Mouse (Mus musculus) CH12.LX (cell line): ENCODE measurements at regions not wholly inside any gene's neighbourhood (a gene's known extent, or its start where the extent isn't known, plus 50 kb on each side); places are given as distances from the start of the nearest gene placed in this dataset.

Experiments used
- DNase-seq: peaks from one replicate; pipeline ENCODE4 v3.0.0-alpha.2; 2013; ENCODE audit errors: extremely low read depth
- H3K27ac ChIP-seq: 2 replicates; pipeline ENCODE4 v1.5.1; 2012; ENCODE audit warnings: low read depth, mild to moderate bottlenecking, control low read depth, moderate library complexity; ENCODE audit not compliant: insufficient read depth
- H3K27me3 ChIP-seq: replicated peaks from 2 replicates; pipeline ENCODE3; 2012; ENCODE audit warnings: inconsistent platforms
- H3K36me3 ChIP-seq, 2 experiments: replicated peaks in 1 of 2; 2 replicates each; pipeline versions ENCODE3 to v1.6.1; 2012; ENCODE audit warnings: inconsistent platforms in 1 of 2, low read length in 1 of 2, mild to moderate bottlenecking in 1 of 2, mixed read lengths in 1 of 2, moderate library complexity in 1 of 2; ENCODE audit not compliant: control insufficient read depth in 1 of 2, insufficient read depth in 1 of 2
- H3K4me1 ChIP-seq, 2 experiments: 2 replicates each; pipeline ENCODE4 v1.6.1; 2012; ENCODE audit warnings: inconsistent platforms in 1 of 2, moderate library complexity in 1 of 2; ENCODE audit not compliant: insufficient read depth in 2 of 2, control insufficient read depth in 1 of 2
- H3K4me2 ChIP-seq: 2 replicates; pipeline ENCODE4 v1.6.1; 2012; ENCODE audit warnings: low read depth, mild to moderate bottlenecking, control low read depth; ENCODE audit not compliant: poor library complexity, insufficient read depth, severe bottlenecking
- H3K4me3 ChIP-seq, 3 experiments: fragments of 150-350 bp in 1 of 3; sonication (generic) in 1 of 3; replicated peaks in 1 of 3; 2 replicates each; pipeline versions ENCODE3 to v1.5.1; 2011 to 2012; ENCODE audit warnings: low read depth in 2 of 3, low read length in 2 of 3, mild to moderate bottlenecking in 2 of 3, moderate library complexity in 2 of 3, control low read depth in 1 of 3, improper control_type of control experiment in 1 of 3, inconsistent platforms in 1 of 3, mixed read lengths in 1 of 3; ENCODE audit not compliant: poor library complexity in 1 of 3
- H3K79me2 ChIP-seq: replicated peaks from 2 replicates; pipeline ENCODE4 v1.6.1; 2012; ENCODE audit warnings: mild to moderate bottlenecking, moderate library complexity; ENCODE audit not compliant: control insufficient read depth, poor library complexity, insufficient read depth, severe bottlenecking; ENCODE audit errors: extremely low read depth
- H3K9ac ChIP-seq: 2 replicates; pipeline ENCODE4 v1.6.1; 2012; ENCODE audit warnings: low read depth, mild to moderate bottlenecking, control low read depth, moderate library complexity; ENCODE audit not compliant: insufficient read depth
- H3K9me3 ChIP-seq: replicated peaks from 2 replicates; pipeline ENCODE3; 2012; ENCODE audit warnings: low read length, inconsistent platforms, mixed read lengths
- BHLHE40 ChIP-seq: IDR thresholded peaks from 2 replicates; pipeline ENCODE4 v1.6.1; 2011; ENCODE audit warnings: mild to moderate bottlenecking, low read depth, low read length, improper control_type of control experiment
- CHD1 ChIP-seq: IDR thresholded peaks from 2 replicates; pipeline ENCODE4 v1.6.1; 2012; ENCODE audit warnings: low read depth, low read length, improper control_type of control experiment, inconsistent platforms
- CHD2 ChIP-seq: IDR thresholded peaks from 2 replicates; pipeline ENCODE4 v1.6.1; 2011; ENCODE audit warnings: low read length, improper control_type of control experiment
- CTCF ChIP-seq, 2 experiments: IDR thresholded peaks in 1 of 2; conservative IDR thresholded peaks in 1 of 2; 2 replicates each; pipeline ENCODE4 v1.5.1; 2011 to 2012; ENCODE audit warnings: low read depth in 2 of 2, low read length in 2 of 2, improper control_type of control experiment in 1 of 2, inconsistent platforms in 1 of 2, mild to moderate bottlenecking in 1 of 2, moderate library complexity in 1 of 2
- ELF1 ChIP-seq: IDR thresholded peaks from 2 replicates; pipeline ENCODE4 v1.6.1; 2014; ENCODE audit warnings: low read depth, mild to moderate bottlenecking, inconsistent platforms, low read length, improper control_type of control experiment
- GABPA ChIP-seq: IDR thresholded peaks from 2 replicates; pipeline ENCODE4 v1.6.1; 2012; ENCODE audit warnings: low read depth, low read length, improper control_type of control experiment, inconsistent platforms; ENCODE audit not compliant: insufficient replicate concordance
- KAT2A ChIP-seq: IDR thresholded peaks from 2 replicates; pipeline ENCODE4 v1.6.1; 2012; ENCODE audit warnings: low read length, improper control_type of control experiment, inconsistent platforms; ENCODE audit not compliant: insufficient replicate concordance
- MAFK ChIP-seq: IDR thresholded peaks from 2 replicates; pipeline ENCODE4 v1.6.1; 2011; ENCODE audit warnings: low read length, improper control_type of control experiment; ENCODE audit not compliant: insufficient replicate concordance
- MAZ ChIP-seq: IDR thresholded peaks from 2 replicates; pipeline ENCODE4 v1.6.1; 2012; ENCODE audit warnings: low read depth, mild to moderate bottlenecking, inconsistent platforms, low read length, improper control_type of control experiment, moderate library complexity
- MEF2A ChIP-seq: IDR thresholded peaks from 2 replicates; pipeline ENCODE4 v1.6.1; 2014; ENCODE audit warnings: low read depth, mild to moderate bottlenecking, inconsistent platforms, low read length, improper control_type of control experiment, borderline replicate concordance
- MXI1 ChIP-seq: IDR thresholded peaks from 2 replicates; pipeline ENCODE4 v1.6.1; 2011; ENCODE audit warnings: mild to moderate bottlenecking, low read depth, low read length, improper control_type of control experiment
- MYC ChIP-seq: IDR thresholded peaks from 2 replicates; pipeline ENCODE4 v1.6.1; 2011; ENCODE audit warnings: low read depth, mild to moderate bottlenecking, improper control_type of control experiment, low read length
- NELFE ChIP-seq: IDR thresholded peaks from 2 replicates; pipeline ENCODE4 v1.6.1; 2011; ENCODE audit warnings: low read depth, low read length, improper control_type of control experiment
- NRF1 ChIP-seq: IDR thresholded peaks from 2 replicates; pipeline ENCODE4 v1.6.1; 2014; ENCODE audit warnings: low read depth, mild to moderate bottlenecking, inconsistent platforms, low read length, improper control_type of control experiment, moderate library complexity
- PAX5 ChIP-seq: IDR thresholded peaks from 2 replicates; pipeline ENCODE4 v1.6.1; 2012; ENCODE audit warnings: low read length, inconsistent platforms, mixed read lengths
- POLR2A ChIP-seq: IDR thresholded peaks from 2 replicates; pipeline ENCODE4 v1.6.1; 2011; ENCODE audit warnings: low read depth, mild to moderate bottlenecking, improper control_type of control experiment, low read length
- RCOR1 ChIP-seq: conservative IDR thresholded peaks from 2 replicates; pipeline ENCODE4 v1.6.1; 2012; ENCODE audit warnings: low read depth, mild to moderate bottlenecking, inconsistent platforms, low read length, improper control_type of control experiment
- SMC3 ChIP-seq: IDR thresholded peaks from 2 replicates; pipeline ENCODE4 v1.6.1; 2011; ENCODE audit warnings: low read depth, low read length, improper control_type of control experiment
- UBTF ChIP-seq: IDR thresholded peaks from 2 replicates; pipeline ENCODE4 v1.6.1; 2012; ENCODE audit warnings: low read depth, mild to moderate bottlenecking, inconsistent platforms, low read length, improper control_type of control experiment, moderate library complexity
- USF1 ChIP-seq: IDR thresholded peaks from 2 replicates; pipeline ENCODE4 v1.6.1; 2014; ENCODE audit warnings: low read depth, mild to moderate bottlenecking, inconsistent platforms, low read length, improper control_type of control experiment
- USF2 ChIP-seq: conservative IDR thresholded peaks from 2 replicates; pipeline ENCODE4 v1.6.1; 2011; ENCODE audit warnings: low read depth, low read length, improper control_type of control experiment
- ZKSCAN1 ChIP-seq: IDR thresholded peaks from 2 replicates; pipeline ENCODE4 v1.6.1; 2012; ENCODE audit warnings: low read depth, inconsistent platforms, low read length, improper control_type of control experiment, borderline replicate concordance
- ZMIZ1 ChIP-seq: IDR thresholded peaks from 2 replicates; pipeline ENCODE4 v1.6.1; 2012; ENCODE audit warnings: low read depth, mild to moderate bottlenecking, inconsistent platforms, low read length, improper control_type of control experiment
- ZNF384 ChIP-seq: IDR thresholded peaks from 2 replicates; pipeline ENCODE4 v1.6.1; 2012; ENCODE audit warnings: low read depth, low read length, improper control_type of control experiment, inconsistent platforms
- dilution Hi-C: fragments of 300-500 bp; cut with MboI; formaldehyde crosslinking; loops from 2 replicates; pipeline ENCODE4 v1.14.3; 2020; ENCODE audit warnings: low sequenced_read_pairs; ENCODE audit not compliant: extremely low pct_unique_long_range_greater_than_20kb, extremely low pct_ligation_motif_present
- in situ Hi-C: fragments of 300-500 bp; cut with MboI; formaldehyde crosslinking; loops from 3 replicates; pipeline ENCODE4 v1.14.3; 2019; ENCODE audit warnings: low sequenced_read_pairs, low pct_ligation_motif_present, low pct_unique_long_range_greater_than_20kb, mixed read lengths

DNA sequence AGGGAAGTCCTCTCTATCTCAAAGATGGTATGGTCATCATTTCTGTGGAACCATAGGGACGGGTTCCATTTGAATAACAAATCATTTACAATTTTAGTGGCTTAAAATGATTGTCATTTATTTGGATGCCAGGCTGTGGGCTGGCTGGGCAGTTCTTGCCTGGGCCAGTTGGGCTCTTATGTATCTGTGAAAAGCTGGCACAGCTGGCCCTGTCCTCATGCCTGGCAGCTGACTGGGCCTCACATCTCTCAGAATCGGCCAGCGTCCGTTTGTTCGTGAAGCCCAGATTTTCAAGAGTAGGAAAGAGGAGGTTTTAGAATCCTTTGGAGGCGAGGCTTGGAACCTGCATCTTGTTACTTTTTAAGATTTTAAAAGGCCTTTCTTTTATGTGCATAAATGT, 82.5 kb upstream of the Dlg1 start:
- no peak for DNase-seq
- dilution Hi-C loops (no loop called here), in situ Hi-C loops (no loop called here)
- no peak overlapping the region for H3K9ac ChIP-seq
- no peak for TF ChIP-seq RCOR1
- no peak for TF ChIP-seq CHD2
- no peak for TF ChIP-seq USF2
- no peak for TF ChIP-seq ZKSCAN1
- no peak for TF ChIP-seq ELF1
- no peak for TF ChIP-seq GABPA
- no peak for TF ChIP-seq CHD1
- no peak for TF ChIP-seq CTCF (conservative IDR thresholded peaks at IDR 0.05 in 1 of 2, IDR thresholded peaks at IDR 0.05 in 1 of 2; ENCODE audit: low read depth in 2 of 2, low read length in 2 of 2)
- no peak for TF ChIP-seq UBTF
- TF ChIP-seq MYC: no peak
- TF ChIP-seq ZNF384: no peak
- TF ChIP-seq KAT2A: no peak
- TF ChIP-seq MEF2A: no peak
- TF ChIP-seq MAZ: no peak
- no peak for TF ChIP-seq NRF1
- peaks cover 19% of the 10 kb centered on the region for H3K79me2 ChIP-seq
- H3K27me3 ChIP-seq: no peaks in the 10 kb centered on the region
- no peaks in the 10 kb centered on the region for H3K9me3 ChIP-seq
- no peak overlapping the region for H3K27ac ChIP-seq
- H3K4me2 ChIP-seq: no peak overlapping the region
- H3K4me3 ChIP-seq: no peak overlapping the region
- H3K36me3 ChIP-seq: peaks cover 11 to 16% of the 10 kb centered on the region in 2 experiments
- H3K4me1 ChIP-seq: peaks cover 0 to 35% of the 10 kb centered on the region in 2 experiments; a peak in 2 of 4 replicates

GRCm38 (mm10) chr16:31582885-31583284, 80.4 kb upstream of the Dlg1 start:
- Histone ChIP-seq H3K9me3 (no peaks in the 10 kb centered on the region), H3K9ac (no peak overlapping the region), H3K27ac (no peak overlapping the region), H3K4me3 (no peak overlapping the region), H3K4me2 (no peak overlapping the region), H3K36me3 (no peaks in the 10 kb centered on the region), H3K79me2 (no peaks in the 10 kb centered on the region; the same call in 1 of the 2 replicates), H3K27me3 (no peaks in the 10 kb centered on the region), H3K4me1 (peaks cover 0 to 35% of the 10 kb centered on the region in 2 experiments; a peak in 2 of 4 replicates)
- TF ChIP-seq RCOR1: no peak
- TF ChIP-seq CHD2: no peak
- TF ChIP-seq MAFK: no peak
- no peak for TF ChIP-seq MYC
- no peak for TF ChIP-seq MXI1
- TF ChIP-seq ZNF384: no peak
- no peak for TF ChIP-seq NELFE
- no peak for TF ChIP-seq CTCF (conservative IDR thresholded peaks at IDR 0.05 in 1 of 2, IDR thresholded peaks at IDR 0.05 in 1 of 2; ENCODE audit: low read depth in 2 of 2, low read length in 2 of 2)
- TF ChIP-seq USF2: no peak
- no peak for TF ChIP-seq POLR2A
- TF ChIP-seq BHLHE40: no peak
- no peak for TF ChIP-seq ZMIZ1
- TF ChIP-seq USF1: no peak
- no peak for TF ChIP-seq PAX5
- TF ChIP-seq NRF1: no peak
- no peak for TF ChIP-seq SMC3
- TF ChIP-seq MAZ: no peak
- in situ Hi-C loops (no loop called here), dilution Hi-C loops (no loop called here)
- no peak for DNase-seq
